Mouse (Mus musculus): ENCODE results near the gene Elk4. TPM values are rescaled to one million over a fixed set of nuclear protein-coding genes. Genes with fewer than 3 reads are reported as not detected.

The Elk4 gene
- total and polyA plus RNA-seq, 3 experiments = 16.8 to 18.9 (median 17.4) TPM

GRCm38 (mm10) chr1:131980471-131980870 lies 26.9 kb upstream of the Elk4 start:
- Histone ChIP-seq H3K9me3 (replicated peaks; ENCODE audit: low read length) (no peaks in the 10 kb centered on the region), H3K4me3 (replicated peaks in 1 of 3; ENCODE audit: low read depth in 2 of 3, low read length in 2 of 3, poor library complexity in 1 of 3) (no peak overlapping the region), H3K4me1 (ENCODE audit: control insufficient read depth in 1 of 2, insufficient read depth in 2 of 2) (peaks cover 2 to 14% of the 10 kb centered on the region in 2 experiments; a peak in 2 of 4 replicates), H3K79me2 (replicated peaks; ENCODE audit: control insufficient read depth, extremely low read depth, insufficient read depth, poor library complexity, severe bottlenecking) (no peaks in the 10 kb centered on the region), H3K27ac (ENCODE audit: insufficient read depth, low read depth) (no peak overlapping the region), H3K27me3 (replicated peaks) (peaks cover 29% of the 10 kb centered on the region), H3K36me3 (replicated peaks in 1 of 2; ENCODE audit: control insufficient read depth in 1 of 2, insufficient read depth in 1 of 2, low read length in 1 of 2) (no peaks in the 10 kb centered on the region), H3K4me2 (ENCODE audit: insufficient read depth, low read depth, poor library complexity, severe bottlenecking) (no peak overlapping the region), H3K9ac (ENCODE audit: insufficient read depth, low read depth) (no peak overlapping the region)
- DNase-seq (ENCODE audit: extremely low read depth) = no peak
- TF ChIP-seq ETS1 (conservative IDR thresholded peaks at IDR 0.05; ENCODE audit: low read depth, low read length) (no peak), CHD2 (IDR thresholded peaks at IDR 0.05; ENCODE audit: low read length) (no peak), ZKSCAN1 (IDR thresholded peaks at IDR 0.05; ENCODE audit: borderline replicate concordance, low read depth, low read length) (no peak), MAFK (IDR thresholded peaks at IDR 0.05; ENCODE audit: insufficient replicate concordance, low read length) (no peak), RCOR1 (conservative IDR thresholded peaks at IDR 0.05; ENCODE audit: low read depth, low read length) (no peak), ELF1 (IDR thresholded peaks at IDR 0.05; ENCODE audit: low read depth, low read length) (no peak), POLR2AphosphoS2 (IDR thresholded peaks at IDR 0.05; ENCODE audit: low read depth, low read length) (no peak), SIN3A (IDR thresholded peaks at IDR 0.05; ENCODE audit: low read length) (no peak), IRF4 (IDR thresholded peaks at IDR 0.05; ENCODE audit: low read depth, low read length) (no peak), MYC (IDR thresholded peaks at IDR 0.05; ENCODE audit: low read depth, low read length) (no peak), E2F4 (IDR thresholded peaks at IDR 0.05; ENCODE audit: insufficient replicate concordance, low read depth, low read length) (no peak), HCFC1 (IDR thresholded peaks at IDR 0.05; ENCODE audit: low read depth, low read length) (no peak), JUND (conservative IDR thresholded peaks at IDR 0.05; ENCODE audit: low read depth, low read length) (no peak), USF2 (conservative IDR thresholded peaks at IDR 0.05; ENCODE audit: low read depth, low read length) (no peak), NELFE (IDR thresholded peaks at IDR 0.05; ENCODE audit: low read depth, low read length) (no peak), ZNF384 (IDR thresholded peaks at IDR 0.05; ENCODE audit: low read depth, low read length) (no peak), CTCF (conservative IDR thresholded peaks at IDR 0.05 in 1 of 2, IDR thresholded peaks at IDR 0.05 in 1 of 2; ENCODE audit: low read depth in 2 of 2, low read length in 2 of 2) (no peak), RAD21 (IDR thresholded peaks at IDR 0.05; ENCODE audit: low read depth, low read length) (no peak), JUN (IDR thresholded peaks at IDR 0.05; ENCODE audit: insufficient read depth, low read depth, low read length) (no peak), PAX5 (IDR thresholded peaks at IDR 0.05; ENCODE audit: low read length) (no peak)
- in situ Hi-C loops (cut with MboI; ENCODE audit: low pct_ligation_motif_present, low pct_unique_long_range_greater_than_20kb, low sequenced_read_pairs) = no loop called here
- dilution Hi-C loops (cut with MboI; ENCODE audit: extremely low pct_ligation_motif_present, extremely low pct_unique_long_range_greater_than_20kb, low sequenced_read_pairs) = no loop called here

- DNase-seq (ENCODE audit: extremely low read depth) = peak; percentile 80
- Histone ChIP-seq H3K9me3 (replicated peaks; ENCODE audit: low read length) (no peaks in the 10 kb centered on the region), H3K4me3 (replicated peaks in 1 of 3; ENCODE audit: low read depth in 2 of 3, low read length in 2 of 3, poor library complexity in 1 of 3) (no peak overlapping the region), H3K4me2 (ENCODE audit: insufficient read depth, low read depth, poor library complexity, severe bottlenecking) (no peak overlapping the region), H3K79me2 (replicated peaks; ENCODE audit: control insufficient read depth, extremely low read depth, insufficient read depth, poor library complexity, severe bottlenecking) (no peaks in the 10 kb centered on the region), H3K27me3 (replicated peaks) (peaks cover 18% of the 10 kb centered on the region), H3K4me1 (ENCODE audit: control insufficient read depth in 1 of 2, insufficient read depth in 2 of 2) (peaks cover 2 to 11% of the 10 kb centered on the region in 2 experiments; a peak in 2 of 4 replicates), H3K36me3 (replicated peaks in 1 of 2; ENCODE audit: control insufficient read depth in 1 of 2, insufficient read depth in 1 of 2, low read length in 1 of 2) (no peaks in the 10 kb centered on the region), H3K9ac (ENCODE audit: insufficient read depth, low read depth) (no peak overlapping the region), H3K27ac (ENCODE audit: insufficient read depth, low read depth) (no peak overlapping the region)
- TF ChIP-seq UBTF (IDR thresholded peaks at IDR 0.05; ENCODE audit: low read depth, low read length) (no peak), MEF2A (IDR thresholded peaks at IDR 0.05; ENCODE audit: borderline replicate concordance, low read depth, low read length) (0 out of 2 replicates have a peak, but pooled peaks have one; percentile 15), ZC3H11A (IDR thresholded peaks at IDR 0.05; ENCODE audit: low read depth, low read length) (peak; percentile 73), MYC (IDR thresholded peaks at IDR 0.05; ENCODE audit: low read depth, low read length) (no peak), RAD21 (IDR thresholded peaks at IDR 0.05; ENCODE audit: low read depth, low read length) (peak; percentile 93), SMC3 (IDR thresholded peaks at IDR 0.05; ENCODE audit: low read depth, low read length) (peak; percentile 94), JUND (conservative IDR thresholded peaks at IDR 0.05; ENCODE audit: low read depth, low read length) (0 out of 2 replicates have a peak, but pooled peaks have one; percentile 21), JUN (IDR thresholded peaks at IDR 0.05; ENCODE audit: insufficient read depth, low read depth, low read length) (no peak), MAZ (IDR thresholded peaks at IDR 0.05; ENCODE audit: low read depth, low read length) (no peak), E2F4 (IDR thresholded peaks at IDR 0.05; ENCODE audit: insufficient replicate concordance, low read depth, low read length) (no peak), SIN3A (IDR thresholded peaks at IDR 0.05; ENCODE audit: low read length) (no peak), CHD2 (IDR thresholded peaks at IDR 0.05; ENCODE audit: low read length) (0 out of 2 replicates have a peak, but pooled peaks have one; percentile 30), CTCF (conservative IDR thresholded peaks at IDR 0.05 in 1 of 2, IDR thresholded peaks at IDR 0.05 in 1 of 2; ENCODE audit: low read depth in 2 of 2, low read length in 2 of 2) (peak; percentile 80 to 96), NELFE (IDR thresholded peaks at IDR 0.05; ENCODE audit: low read depth, low read length) (peak; percentile 49; the same call in 1 of the 2 replicates)
- dilution Hi-C loops (cut with MboI; ENCODE audit: extremely low pct_ligation_motif_present, extremely low pct_unique_long_range_greater_than_20kb, low sequenced_read_pairs) (no loop called here), in situ Hi-C loops (cut with MboI; ENCODE audit: low pct_ligation_motif_present, low pct_unique_long_range_greater_than_20kb, low sequenced_read_pairs) (no loop called here)
These were observed 25.9 kb upstream of the Elk4 start for GRCm38 (mm10) chr1:131981378-131982013.
